Mouse (Mus musculus) brain, embryonic 14.5 days (tissue): ENCODE results near the gene Ap1s2.

Experiments
- CTCF ChIP-seq: fragments of 200-500 bp; IDR thresholded peaks from 2 replicates; pipeline ENCODE4 v1.5.1; 2012; ENCODE audit warnings: inconsistent platforms, mild to moderate bottlenecking, moderate library complexity, borderline replicate concordance; ENCODE audit not compliant: insufficient read depth, insufficient read length; ENCODE audit errors: extremely low read depth
- POLR2A ChIP-seq: fragments of 200-500 bp; IDR thresholded peaks from 2 replicates; pipeline ENCODE4 v1.6.1; 2012; ENCODE audit warnings: mild to moderate bottlenecking, inconsistent platforms, borderline replicate concordance; ENCODE audit not compliant: poor library complexity, insufficient read depth, insufficient read length, severe bottlenecking; ENCODE audit errors: extremely low read depth

DNA sequence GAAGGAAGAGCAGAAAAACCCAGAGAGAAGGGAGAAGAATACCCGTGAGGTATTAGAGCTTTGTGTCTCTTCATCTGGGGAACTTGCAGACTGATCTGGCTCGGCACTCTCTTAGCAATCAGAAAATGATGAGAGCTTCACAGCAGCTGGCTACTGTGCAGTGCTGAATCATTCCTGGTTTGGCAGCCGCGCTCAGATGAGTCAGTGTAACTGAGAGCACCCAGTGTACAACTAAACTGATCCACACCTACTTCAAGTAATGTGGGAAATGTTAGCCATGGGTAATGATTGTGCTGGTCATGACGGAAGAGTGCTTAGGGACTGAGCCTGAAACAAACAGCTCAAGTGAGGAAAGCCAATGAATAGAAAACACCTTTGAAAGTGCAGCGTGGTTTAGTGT, 29.8 kb downstream of the Ap1s2 start:
- TF ChIP-seq CTCF (no peak), POLR2A (no peak)
